Mouse (Mus musculus): ENCODE results near the gene Slc27a2.

Gene Slc27a2

GRCm38 (mm10) chr2:126551896-126552295 lies 311 bp upstream of the Slc27a2 start:
- in situ Hi-C loops (cut with MboI) = no loop called here

GRCm38 (mm10) chr2:126553291-126553639 lies 1.1 kb downstream of the Slc27a2 start:
- in situ Hi-C loops (cut with MboI) = no loop called here

GRCm38 (mm10) chr2:126555533-126555932 lies 3.3 kb downstream of the Slc27a2 start:
- in situ Hi-C loops (cut with MboI) = no loop called here

GRCm38 (mm10) chr2:126560094-126560493 lies 7.9 kb downstream of the Slc27a2 start:
- in situ Hi-C loops (cut with MboI) = no loop called here

- in situ Hi-C loops (cut with MboI) = no loop called here
Measured at GRCm38 (mm10) chr2:126563411-126564105, 11.4 kb downstream of the Slc27a2 start.

GRCm38 (mm10) chr2:126572163-126572562 lies 20.0 kb downstream of the Slc27a2 start:
- in situ Hi-C loops (cut with MboI) = no loop called here

- in situ Hi-C loops (cut with MboI) = no loop called here
Measured at GRCm38 (mm10) chr2:126572747-126573146, 20.5 kb downstream of the Slc27a2 start.

GRCm38 (mm10) chr2:126575391-126576176 lies 23.4 kb downstream of the Slc27a2 start:
- in situ Hi-C loops (cut with MboI) = no loop called here

GRCm38 (mm10) chr2:126577362-126577761 lies 25.2 kb downstream of the Slc27a2 start:
- in situ Hi-C loops (cut with MboI) = no loop called here

- in situ Hi-C loops (cut with MboI) = no loop called here
Measured at GRCm38 (mm10) chr2:126579282-126579681, 27.1 kb downstream of the Slc27a2 start.

- in situ Hi-C loops (cut with MboI) = no loop called here
Measured at GRCm38 (mm10) chr2:126583960-126584359, 31.8 kb downstream of the Slc27a2 start.

- in situ Hi-C loops (cut with MboI) = no loop called here
Measured at GRCm38 (mm10) chr2:126584621-126585369, 32.6 kb downstream of the Slc27a2 start.

- in situ Hi-C loops (cut with MboI) = no loop called here
Measured at GRCm38 (mm10) chr2:126587468-126587867, 35.3 kb downstream of the Slc27a2 start.

GRCm38 (mm10) chr2:126591304-126591703 lies 39.1 kb downstream of the Slc27a2 start:
- in situ Hi-C loops (cut with MboI) = no loop called here

- in situ Hi-C loops (cut with MboI) = no loop called here
Measured at GRCm38 (mm10) chr2:126593831-126594610, 41.8 kb downstream of the Slc27a2 start.

- in situ Hi-C loops (cut with MboI) = no loop called here
Measured at GRCm38 (mm10) chr2:126596347-126597072, 44.3 kb downstream of the Slc27a2 start.

- in situ Hi-C loops (cut with MboI) = no loop called here
Measured at GRCm38 (mm10) chr2:126597279-126598241, 45.4 kb downstream of the Slc27a2 start.

- in situ Hi-C loops (cut with MboI) = no loop called here
Measured at GRCm38 (mm10) chr2:126598359-126598758, 46.2 kb downstream of the Slc27a2 start.

- in situ Hi-C loops (cut with MboI) = no loop called here
Measured at GRCm38 (mm10) chr2:126599005-126599404, 46.8 kb downstream of the Slc27a2 start.

- in situ Hi-C loops (cut with MboI) = no loop called here
Measured at GRCm38 (mm10) chr2:126600533-126600932, 48.3 kb downstream of the Slc27a2 start.

All from mature B cell (primary cell).